Mouse (Mus musculus): ENCODE results near the gene Sorcs3. TPM values are rescaled to one million over a fixed set of nuclear protein-coding genes. Genes with fewer than 3 reads are reported as not detected.

The Sorcs3 gene
- total RNA-seq, 2 experiments from 2014 or later: 0.05 to 0.07 TPM

DNA sequence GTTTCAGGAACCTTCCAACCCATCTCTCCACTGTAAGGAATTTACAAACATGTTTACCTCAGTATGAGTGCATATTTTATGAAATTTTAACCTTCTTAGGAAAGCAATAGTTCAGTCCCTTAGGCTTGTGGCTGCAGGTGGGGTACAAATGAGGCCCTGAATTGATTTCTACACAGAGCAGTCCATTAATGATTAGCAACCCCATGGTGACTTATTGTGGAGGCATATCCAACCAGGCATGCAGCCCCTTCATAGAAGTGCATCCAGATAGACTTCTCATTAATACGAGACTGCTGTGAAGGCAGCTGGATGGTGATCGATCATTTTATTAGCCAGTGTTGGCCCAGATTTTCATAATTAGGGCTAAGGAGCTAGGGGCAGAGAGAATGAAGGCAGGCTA, 480.5 kb downstream of the Sorcs3 start:
- no peak for DNase-seq (ENCODE audit: low spot score in 2 of 2)

- DNase-seq (ENCODE audit: low spot score in 2 of 2): no peak
Measured at GRCm38 (mm10) chr19:48700111-48700658, 494.4 kb downstream of the Sorcs3 start.

DNA sequence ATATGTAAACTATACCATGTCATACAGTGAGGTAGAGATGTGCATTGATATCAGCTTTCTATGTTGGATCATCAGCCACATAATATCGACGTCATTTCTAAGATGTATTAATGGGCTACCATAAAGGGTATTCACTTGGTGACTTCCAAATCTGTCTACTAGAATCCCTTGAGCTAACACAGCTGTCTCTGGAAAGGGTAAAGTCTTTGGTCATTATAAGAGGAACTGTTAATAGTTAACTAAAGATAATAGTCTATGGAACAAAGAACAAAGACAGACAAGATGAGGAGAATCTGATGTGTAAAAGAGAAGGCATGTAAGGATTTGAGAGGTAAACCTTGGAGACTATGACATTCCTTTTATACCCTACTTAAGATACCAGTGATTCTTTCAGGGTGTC, 497.9 kb downstream of the Sorcs3 start:
- DNase-seq (ENCODE audit: low spot score in 2 of 2): no peak

- no peak for DNase-seq (ENCODE audit: low spot score in 2 of 2)
Measured at GRCm38 (mm10) chr19:48706267-48706923, 500.6 kb downstream of the Sorcs3 start.

GRCm38 (mm10) chr19:48706924-48707320, 501.1 kb downstream of the Sorcs3 start:
- no peak for DNase-seq (ENCODE audit: low spot score in 2 of 2)

DNA sequence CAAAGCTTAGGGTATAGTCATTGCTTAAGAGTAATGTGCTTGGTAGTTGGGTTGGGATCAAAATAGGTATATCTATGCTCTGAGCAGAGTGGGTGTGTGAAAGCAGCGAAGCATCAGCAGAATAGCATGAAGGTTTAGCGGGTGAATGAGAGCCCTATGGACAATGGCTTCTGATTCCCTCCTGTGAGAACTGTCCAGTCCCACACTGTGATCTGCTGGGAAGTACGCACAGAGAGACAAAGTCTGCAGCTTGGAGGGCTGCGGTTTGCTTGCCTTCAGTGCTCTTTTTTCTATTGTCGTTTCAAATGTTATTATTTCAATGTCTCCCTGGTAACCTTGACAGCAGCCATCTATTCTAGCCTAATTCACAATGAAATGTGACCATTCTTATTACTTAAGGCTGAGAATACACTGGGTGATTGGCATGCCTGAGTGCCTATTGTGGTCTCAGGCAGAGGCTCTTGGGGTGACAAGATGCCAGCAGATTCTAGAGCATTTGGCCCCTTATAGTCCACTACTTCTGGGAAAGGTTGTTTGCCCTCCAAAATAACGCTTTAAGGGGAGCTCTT, 520.1 kb downstream of the Sorcs3 start:
- DNase-seq (ENCODE audit: low spot score in 2 of 2): no peak

GRCm38 (mm10) chr19:48727048-48727447, 521.2 kb downstream of the Sorcs3 start:
- DNase-seq (ENCODE audit: low spot score in 2 of 2): no peak

- DNase-seq (ENCODE audit: low spot score in 2 of 2): no peak
Measured at GRCm38 (mm10) chr19:48727601-48728000, 521.8 kb downstream of the Sorcs3 start.

DNA sequence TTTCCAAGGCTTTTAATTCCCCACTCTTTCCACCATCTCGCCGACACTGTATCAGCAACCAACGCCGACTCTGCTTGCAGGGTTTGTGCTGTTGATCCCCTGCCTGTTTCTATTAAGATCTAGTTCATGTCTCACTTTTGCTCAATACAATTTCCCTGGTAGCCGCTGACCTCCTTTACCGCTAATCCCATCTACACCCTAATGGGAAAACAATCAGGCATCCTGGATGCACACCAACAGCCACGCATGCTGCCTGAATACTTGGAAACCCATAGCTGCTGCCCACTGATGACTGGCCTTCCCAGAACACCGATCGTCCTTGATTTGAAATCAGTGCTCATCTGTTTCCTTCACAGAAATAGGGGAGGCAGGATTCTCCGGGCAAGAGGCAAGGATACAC, 525.9 kb downstream of the Sorcs3 start:
- no peak for DNase-seq (ENCODE audit: low spot score in 2 of 2)

GRCm38 (mm10) chr19:48734370-48734769, 528.5 kb downstream of the Sorcs3 start:
- no peak for DNase-seq (ENCODE audit: low spot score in 2 of 2)

DNA sequence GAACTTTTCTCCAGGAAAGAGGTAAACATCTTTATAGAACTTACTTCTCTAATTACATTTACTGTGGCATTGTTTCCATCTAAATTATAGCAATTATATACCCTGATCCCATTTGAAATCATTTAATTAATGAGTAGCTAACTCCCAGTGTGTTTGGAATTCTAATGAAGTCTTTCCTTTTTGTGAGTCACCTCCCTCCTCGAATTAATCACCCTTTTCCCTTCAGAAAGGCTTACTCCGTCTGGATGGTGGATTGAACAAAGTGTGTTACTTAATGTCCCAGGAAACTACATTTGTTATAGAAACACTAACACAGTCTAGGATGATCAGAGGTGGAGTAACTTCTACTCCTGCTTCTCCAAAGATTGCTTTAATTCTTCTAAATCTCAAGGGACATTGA, 531.7 kb downstream of the Sorcs3 start:
- DNase-seq (ENCODE audit: low spot score in 2 of 2): no peak

DNA sequence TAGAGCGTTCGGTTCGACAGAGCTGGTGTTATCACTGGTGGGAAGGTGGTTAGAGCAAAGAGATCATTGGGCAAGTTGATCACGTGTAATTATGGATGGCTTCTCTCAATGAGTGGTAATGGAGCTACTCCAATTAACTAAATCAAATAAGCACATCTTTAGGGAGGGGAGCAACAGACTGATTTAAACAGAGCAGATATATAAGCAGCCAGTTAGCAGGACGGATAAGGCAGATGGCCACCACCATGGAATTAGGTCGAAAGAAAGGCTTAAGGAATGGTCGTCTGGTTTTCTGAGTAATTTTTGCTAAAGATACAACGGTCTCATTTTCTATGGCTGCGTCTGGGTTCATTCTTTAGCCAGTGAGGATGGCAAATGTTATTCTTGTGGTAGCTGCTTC, 549.3 kb downstream of the Sorcs3 start:
- DNase-seq (ENCODE audit: low spot score in 2 of 2): no peak

DNA sequence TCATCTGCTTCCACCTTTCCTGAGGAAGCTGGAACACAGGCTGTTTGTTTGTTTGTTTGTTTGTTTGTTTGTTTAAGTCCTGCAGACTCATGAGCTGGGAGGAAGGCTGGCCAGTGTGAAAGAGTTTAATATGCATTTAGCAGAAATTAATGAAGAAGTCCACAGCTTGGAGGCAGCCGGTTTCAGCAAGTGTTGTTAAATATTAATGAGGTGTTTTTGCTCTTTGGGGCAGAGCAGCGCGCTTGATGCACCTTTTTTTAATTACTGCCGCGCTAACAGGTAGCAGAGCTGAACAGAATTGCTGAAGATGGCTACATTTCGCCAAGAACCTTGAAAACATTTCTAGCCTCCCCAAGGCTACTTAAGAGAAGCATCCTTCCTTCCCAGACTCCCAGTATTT, 551.0 kb downstream of the Sorcs3 start:
- no peak for DNase-seq (ENCODE audit: low spot score in 2 of 2)

GRCm38 (mm10) chr19:48766524-48766923, 560.7 kb downstream of the Sorcs3 start:
- no peak for DNase-seq (ENCODE audit: low spot score in 2 of 2)

DNA sequence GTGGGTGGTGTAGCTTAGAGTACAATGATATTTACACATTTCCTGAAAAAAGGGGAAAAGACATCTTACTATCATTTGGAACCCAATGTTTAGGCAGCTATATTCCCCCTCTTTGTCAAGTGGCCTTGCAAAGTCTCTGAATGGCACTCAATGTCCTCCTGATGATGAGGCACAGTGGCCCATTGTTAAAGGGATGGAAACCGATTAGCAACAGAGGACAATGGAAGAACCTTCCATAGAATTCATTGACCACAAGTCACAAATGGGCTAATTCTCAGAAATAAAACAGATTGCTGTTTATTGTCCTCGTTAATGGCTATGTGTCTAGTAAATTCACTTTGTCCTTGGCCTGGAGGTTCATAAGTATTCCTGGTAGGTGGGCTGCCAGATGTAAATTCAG, 565.7 kb downstream of the Sorcs3 start:
- no peak for DNase-seq (ENCODE audit: low spot score in 2 of 2)

- no peak for DNase-seq (ENCODE audit: low spot score in 2 of 2)
Measured at GRCm38 (mm10) chr19:48779095-48779765, 573.4 kb downstream of the Sorcs3 start.

DNA sequence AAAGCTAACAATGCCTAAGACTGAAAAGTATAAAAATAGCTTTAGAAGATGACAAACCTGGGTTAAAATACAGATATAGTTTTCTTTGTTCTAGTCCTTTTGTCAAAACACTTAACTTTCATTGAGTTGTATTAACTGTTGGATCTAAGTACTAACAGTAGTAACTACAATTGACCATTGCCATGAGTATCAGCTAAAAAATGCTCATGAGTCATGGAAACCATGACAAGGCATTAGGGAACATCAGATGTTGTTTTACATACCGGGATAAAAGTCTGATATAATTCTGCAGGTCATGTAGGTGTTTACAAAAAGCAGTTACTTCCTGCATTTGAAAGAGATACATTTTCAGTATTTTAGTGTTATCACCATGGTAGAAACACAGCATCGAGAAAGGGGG, 575.0 kb downstream of the Sorcs3 start:
- DNase-seq (ENCODE audit: low spot score in 2 of 2): no peak

GRCm38 (mm10) chr19:48782024-48782721, 576.3 kb downstream of the Sorcs3 start:
- no peak for DNase-seq (ENCODE audit: low spot score in 2 of 2)

DNA sequence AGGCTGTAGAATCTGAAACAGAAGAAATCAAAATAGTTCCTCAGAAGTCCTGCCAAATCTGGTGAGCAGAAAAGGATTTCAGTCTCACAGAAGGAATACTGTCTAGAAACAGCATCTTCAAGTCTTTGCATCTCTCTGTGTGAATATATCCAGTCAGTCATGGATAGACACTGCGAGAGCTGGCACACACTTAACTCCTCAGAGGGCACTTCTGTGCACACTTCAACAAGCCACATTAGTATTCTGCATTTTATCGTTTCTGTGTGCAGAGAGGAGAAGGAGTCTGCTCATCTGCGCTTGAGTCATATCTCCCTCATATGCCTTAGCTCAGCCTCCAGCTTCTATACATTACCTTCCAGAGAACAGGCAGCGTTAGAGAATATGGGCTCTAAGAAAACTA, 581.4 kb downstream of the Sorcs3 start:
- no peak for DNase-seq (ENCODE audit: low spot score in 2 of 2)

- no peak for DNase-seq (ENCODE audit: low spot score in 2 of 2)
Measured at GRCm38 (mm10) chr19:48804546-48804945, 598.7 kb downstream of the Sorcs3 start.

- no peak for DNase-seq (ENCODE audit: low spot score in 2 of 2)
Measured at GRCm38 (mm10) chr19:48811541-48811940, 605.7 kb downstream of the Sorcs3 start.

DNA sequence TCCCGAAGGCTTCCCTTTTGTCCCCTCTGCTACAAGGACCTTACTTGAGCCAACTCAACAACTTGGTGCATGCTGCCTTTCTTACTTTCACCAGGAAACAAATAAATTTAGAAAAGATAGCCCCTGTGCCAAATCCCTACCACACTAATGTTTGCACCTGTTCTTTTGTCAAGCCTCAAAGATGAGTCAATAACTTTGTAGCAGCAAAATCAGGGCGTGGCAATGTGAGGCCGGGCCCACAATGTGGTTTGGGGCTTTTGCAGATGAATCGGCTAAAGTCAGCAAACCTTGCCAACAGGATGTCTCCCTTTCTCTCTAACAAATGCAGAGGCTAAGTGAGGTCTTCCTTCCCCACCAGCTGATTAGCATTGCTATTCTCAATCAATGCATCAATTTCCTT, 608.0 kb downstream of the Sorcs3 start:
- DNase-seq (ENCODE audit: low spot score in 2 of 2): no peak

Data from gastrocnemius, postnatal 4 days (tissue).